Mouse (Mus musculus) testis, adult 2 months (tissue): Measurements from ENCODE around the gene Rbm42. TPM values are rescaled to one million over a fixed set of nuclear protein-coding genes. Genes with fewer than 3 reads are reported as not detected.
A peak's percentile ranks its signal among the peaks of the same experiment; 100 is the strongest.

ENCODE experiments used
- H3K27ac ChIP-seq: fragments of 200-500 bp; 2 replicates; pipeline ENCODE4 v1.5.1; 2012; ENCODE audit warnings: low read depth, low read length; ENCODE audit not compliant: control insufficient read depth, insufficient read depth
- H3K27me3 ChIP-seq: fragments of 200-500 bp; 2 replicates; pipeline ENCODE4 v1.6.1; 2012; ENCODE audit warnings: mild to moderate bottlenecking, low read length, moderate library complexity; ENCODE audit not compliant: control insufficient read depth, insufficient read depth
- H3K36me3 ChIP-seq: fragments of 200-500 bp; 2 replicates; pipeline ENCODE4 v1.6.1; 2012; ENCODE audit warnings: mild to moderate bottlenecking, low read length; ENCODE audit not compliant: control insufficient read depth, insufficient read depth
- H3K4me1 ChIP-seq: fragments of 200-500 bp; 2 replicates; pipeline ENCODE4 v1.6.1; 2012; ENCODE audit warnings: low read length; ENCODE audit not compliant: control insufficient read depth, insufficient read depth
- H3K4me3 ChIP-seq: fragments of 200-500 bp; 2 replicates; pipeline ENCODE4 v1.5.1; 2012; ENCODE audit warnings: low read depth, mild to moderate bottlenecking, low read length, moderate library complexity, mixed read lengths; ENCODE audit not compliant: control insufficient read depth
- CTCF ChIP-seq: fragments of 200-500 bp; IDR thresholded peaks from 2 replicates; pipeline ENCODE4 v1.5.1; 2012; ENCODE audit warnings: low read depth, mild to moderate bottlenecking, inconsistent platforms, low read length, moderate library complexity; ENCODE audit not compliant: control insufficient read depth, insufficient read depth, insufficient replicate concordance
- POLR2A ChIP-seq: fragments of 200-500 bp; IDR thresholded peaks from 2 replicates; pipeline ENCODE4 v1.6.1; 2012; ENCODE audit warnings: low read depth, mild to moderate bottlenecking, inconsistent platforms, low read length, moderate library complexity; ENCODE audit not compliant: control insufficient read depth
- polyA plus RNA-seq: library from polyadenylated mRNA; depleted of rRNA; stranded (reverse); fragments of >200 nt; gene quantifications from 2 replicates; pipeline ENCODE4 v1.2.3, GENCODE M21; 2012

The Rbm42 gene
- polyA plus RNA-seq, 1 experiment, result 27.1 TPM

DNA sequence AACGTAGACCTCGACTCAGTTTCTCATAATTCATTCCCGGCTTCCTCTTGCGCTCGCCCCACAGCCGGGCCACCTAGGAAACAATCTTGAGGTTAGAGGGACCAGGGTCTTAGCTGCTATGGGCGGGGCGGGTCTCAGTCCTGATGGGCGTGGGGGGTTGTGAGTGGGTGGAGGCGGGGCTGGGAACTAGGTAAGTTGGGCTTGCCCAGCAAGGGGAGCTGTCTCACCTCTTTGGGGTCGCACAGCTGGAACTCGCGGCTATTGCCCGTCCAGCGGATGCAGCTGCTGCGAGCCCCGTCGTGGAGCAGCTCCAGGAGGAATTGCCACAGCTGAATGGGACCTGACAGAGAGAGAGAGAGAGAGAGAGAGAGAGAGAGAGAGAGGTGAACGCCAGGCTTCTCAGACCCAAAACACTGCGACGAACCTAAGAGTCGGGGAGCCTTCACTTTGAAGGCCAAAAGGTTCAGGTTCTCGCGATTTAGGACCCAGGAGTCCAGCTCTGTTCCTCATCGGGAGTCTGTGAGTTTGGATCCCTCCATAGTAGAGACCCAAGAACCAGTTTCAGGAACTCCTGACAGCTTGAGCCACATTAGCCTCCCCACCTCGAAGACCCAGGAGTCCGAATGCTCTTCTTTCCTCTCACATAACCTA lies 16.2 kb downstream of the Rbm42 start:
- H3K4me3 ChIP-seq, result peak overlapping the region; percentile 82

DNA sequence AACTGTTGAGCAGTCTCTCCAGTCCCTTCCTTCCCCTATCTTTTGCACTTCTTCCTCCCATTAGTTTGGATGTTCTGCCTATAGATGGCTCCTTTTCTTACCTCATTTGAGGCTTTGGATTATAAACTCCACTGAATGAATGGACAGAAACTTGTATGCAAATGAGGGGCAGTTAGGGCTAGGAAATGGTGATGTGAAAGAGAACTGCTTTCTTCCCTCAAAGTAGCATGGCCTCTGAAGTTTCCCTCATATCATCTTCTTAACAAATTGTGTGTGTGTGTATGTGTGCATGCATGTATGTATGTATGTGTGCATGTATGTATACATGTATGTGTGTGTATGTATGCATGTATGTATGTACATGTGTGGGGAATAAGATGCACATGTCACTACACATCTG lies 21.1 kb downstream of the Rbm42 start:
- Histone ChIP-seq H3K27me3 (no peaks in the 10 kb centered on the region), H3K4me3 (no peak overlapping the region), H3K27ac (no peak overlapping the region), H3K4me1 (peaks cover 13% of the 10 kb centered on the region), H3K36me3 (no peaks in the 10 kb centered on the region)
- TF ChIP-seq CTCF (no peak), POLR2A (no peak)

More for the DNA sequence above, 16.2 kb downstream of the Rbm42 start:
- H3K36me3 ChIP-seq, result no peaks in the 10 kb centered on the region
- H3K4me1 ChIP-seq, result peaks cover 13% of the 10 kb centered on the region
- TF ChIP-seq CTCF, result no peak
- no peak for TF ChIP-seq POLR2A
- H3K27me3 ChIP-seq, result no peaks in the 10 kb centered on the region
- no peak overlapping the region for H3K27ac ChIP-seq

DNA sequence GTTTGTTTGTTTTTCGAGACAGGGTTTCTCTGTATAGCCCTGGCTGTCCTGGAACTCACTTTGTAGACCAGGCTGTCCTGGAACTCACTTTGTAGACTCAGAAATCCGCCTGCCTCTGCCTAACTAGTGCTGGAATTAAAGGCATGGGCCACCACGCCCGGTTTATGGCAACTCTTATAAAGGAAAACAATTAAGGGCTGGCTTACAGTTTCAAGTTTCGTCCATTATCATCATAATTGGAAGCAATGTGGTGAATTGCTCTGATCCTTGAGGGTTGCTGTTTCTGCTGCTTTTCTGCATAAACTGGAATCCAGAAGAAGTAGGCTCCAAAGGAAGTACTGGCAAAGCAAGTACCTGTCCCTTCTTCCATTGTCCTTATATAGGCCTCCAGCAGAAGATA lies 23.5 kb downstream of the Rbm42 start:
- Histone ChIP-seq H3K27ac (no peak overlapping the region), H3K27me3 (no peaks in the 10 kb centered on the region), H3K4me3 (no peak overlapping the region), H3K4me1 (peaks cover 8% of the 10 kb centered on the region), H3K36me3 (peaks cover 1% of the 10 kb centered on the region; the same call in 1 of the 2 replicates)
- no peak for TF ChIP-seq CTCF

DNA sequence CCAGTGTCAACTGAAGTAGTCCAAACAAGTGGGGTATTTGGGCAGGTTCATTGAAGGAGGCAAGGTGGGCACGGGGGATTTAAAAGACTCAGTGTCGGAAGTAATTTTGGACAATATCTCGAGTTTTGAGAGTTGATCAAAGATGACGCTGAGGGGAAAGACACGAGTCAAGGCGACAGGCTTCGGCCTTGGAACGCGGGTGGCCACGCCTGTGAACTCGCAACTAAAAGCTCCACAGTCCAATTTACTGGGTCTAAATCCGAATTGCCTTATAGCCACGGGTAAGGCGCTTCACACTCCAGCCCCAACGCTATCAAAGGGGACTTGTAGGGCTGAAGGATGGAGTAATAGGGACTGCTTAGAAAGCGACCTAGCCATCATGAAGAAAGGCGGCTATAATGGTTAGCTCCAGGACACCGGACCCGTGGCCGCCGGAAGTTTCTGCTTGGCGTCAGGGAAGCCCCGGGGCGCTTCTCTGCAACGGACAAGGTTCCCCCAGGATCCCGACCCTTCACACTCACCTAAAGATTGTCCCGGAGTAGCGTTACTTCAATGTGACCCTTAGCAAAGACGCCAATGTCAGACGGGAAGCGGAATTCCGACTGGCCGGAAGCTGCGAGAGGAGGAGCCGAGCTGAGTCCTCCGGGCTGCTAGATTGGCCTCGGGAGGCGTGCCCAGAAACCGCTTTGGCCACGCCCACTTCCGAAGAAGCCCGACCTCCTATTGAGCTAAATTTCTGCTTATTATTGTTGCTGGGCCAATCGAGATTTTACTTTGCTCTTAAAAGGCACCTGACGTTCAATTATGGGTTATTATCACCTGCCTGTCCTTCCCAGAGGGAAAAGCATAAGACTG lies 24.4 kb downstream of the Rbm42 start, which contains the start of gene Cox6b1:
Gene Cox6b1 (minus strand): TSS at position 622 of the 855 bp plus-strand sequence.
- peaks cover 8% of the 10 kb centered on the region for H3K4me1 ChIP-seq
- H3K4me3 ChIP-seq, result peak within 1 kb of the TSS; percentile 93
- no peaks in the 10 kb centered on the region for H3K27me3 ChIP-seq
- peak within 1 kb of the TSS; percentile 56 for H3K27ac ChIP-seq
- peaks cover 1% of the 10 kb centered on the region for H3K36me3 ChIP-seq
- TF ChIP-seq CTCF (no peak), POLR2A (peak; percentile 68)

DNA sequence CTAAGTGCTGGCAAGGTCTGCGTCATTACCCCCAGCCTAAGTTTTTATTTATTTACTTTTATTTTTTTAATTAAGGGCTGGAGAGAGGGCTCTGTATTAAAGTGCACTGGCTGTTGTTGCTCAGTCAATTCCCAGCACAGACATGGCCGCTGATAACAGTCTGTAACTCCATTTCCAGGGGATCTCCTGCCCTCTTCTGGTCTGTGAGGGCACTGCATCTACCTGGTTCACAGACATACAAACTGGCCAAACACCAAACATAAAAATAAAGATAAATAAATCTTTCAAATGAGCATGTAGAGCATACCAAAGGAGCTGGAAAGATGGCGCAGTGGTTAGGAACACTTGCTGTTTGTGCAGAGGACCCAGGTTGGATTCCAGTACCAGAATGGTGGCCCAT lies 30.9 kb downstream of the Rbm42 start:
- Histone ChIP-seq H3K27me3 (no peaks in the 10 kb centered on the region), H3K4me1 (no peaks in the 10 kb centered on the region; the same call in 1 of the 2 replicates), H3K27ac (no peak overlapping the region), H3K4me3 (no peak overlapping the region), H3K36me3 (peaks cover 1% of the 10 kb centered on the region)
- no peak for TF ChIP-seq POLR2A
- TF ChIP-seq CTCF, result peak; percentile 27; the same call in 1 of the 2 replicates

DNA sequence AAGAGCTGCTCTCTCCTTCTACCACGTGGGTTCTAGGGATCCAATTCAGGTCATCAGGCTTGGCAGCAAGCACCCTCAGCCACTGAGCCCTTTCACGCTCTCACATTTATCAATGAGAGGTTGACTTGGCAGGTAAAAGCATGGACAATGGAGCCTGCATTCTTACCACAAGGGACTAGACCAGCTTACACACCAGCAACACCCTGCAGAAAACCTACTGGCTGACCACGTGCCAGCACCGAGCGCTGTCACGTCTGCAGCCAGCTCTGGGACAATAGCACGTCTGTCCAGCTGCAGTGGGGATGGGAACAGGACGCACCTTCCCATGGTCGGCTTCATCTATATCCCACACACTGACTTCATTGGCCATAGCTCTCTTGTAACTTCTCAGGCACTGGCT lies 31.5 kb downstream of the Rbm42 start:
- TF ChIP-seq POLR2A (no peak), CTCF (no peak)
- peaks cover 1% of the 10 kb centered on the region for H3K36me3 ChIP-seq

DNA sequence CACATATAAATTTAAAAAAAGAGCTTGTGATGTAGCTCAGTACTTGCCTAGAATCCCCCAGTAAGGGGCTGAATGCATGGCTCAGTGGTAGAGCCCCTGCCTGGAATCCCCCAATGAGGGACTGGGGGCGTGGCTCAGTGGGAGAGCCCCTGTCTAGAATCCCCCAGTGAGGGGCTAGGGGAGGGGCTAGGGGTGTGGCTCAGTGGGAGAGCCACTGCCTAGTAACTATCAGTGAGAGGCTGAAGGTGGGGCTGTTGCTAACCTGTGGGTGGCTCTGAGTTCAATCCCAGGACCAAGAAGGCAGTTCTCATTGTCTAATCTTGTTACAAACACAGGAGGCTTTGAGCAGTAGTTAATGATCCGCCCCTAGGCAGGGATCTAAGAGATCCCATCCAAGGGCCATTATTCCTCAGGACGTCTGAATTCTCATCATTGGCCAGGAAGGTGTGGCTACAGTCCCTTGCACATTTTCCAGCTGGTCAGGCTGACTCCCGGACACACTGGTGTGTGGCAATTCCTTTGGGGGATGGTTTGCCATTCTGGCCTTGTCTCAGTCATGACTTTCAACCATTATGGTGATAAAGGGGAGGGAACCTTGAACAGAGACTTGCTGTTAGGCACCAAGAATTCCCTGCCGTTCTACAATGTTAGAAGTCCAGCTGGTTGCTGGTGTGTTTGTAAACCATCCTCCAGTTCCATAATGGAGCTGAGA lies 34.9 kb downstream of the Rbm42 start:
- H3K27ac ChIP-seq, result peak overlapping the region; percentile 33; the same call in 1 of the 2 replicates
- H3K4me1 ChIP-seq, result no peaks in the 10 kb centered on the region; the same call in 1 of the 2 replicates
- no peak overlapping the region for H3K4me3 ChIP-seq
- no peak for TF ChIP-seq CTCF
- no peak for TF ChIP-seq POLR2A
- no peaks in the 10 kb centered on the region for H3K27me3 ChIP-seq
- H3K36me3 ChIP-seq, result no peaks in the 10 kb centered on the region

More for the DNA sequence above, 31.5 kb downstream of the Rbm42 start:
- Histone ChIP-seq H3K27ac (no peak overlapping the region), H3K4me1 (no peaks in the 10 kb centered on the region; the same call in 1 of the 2 replicates), H3K4me3 (no peak overlapping the region), H3K27me3 (no peaks in the 10 kb centered on the region)
